Mouse (Mus musculus) heart, embryonic 10.5 days (tissue): Measurements from ENCODE around the gene Abca3. TPM values are rescaled to one million over a fixed set of nuclear protein-coding genes. Genes with fewer than 3 reads are reported as not detected.

Source experiments
- DNase-seq: peaks from one replicate; pipeline ENCODE4 v3.0.0-alpha.2; 2017; ENCODE audit warnings: low spot score
- H3K27ac ChIP-seq: fragments of 300-500 bp; sonication (generic); 2 replicates; pipeline ENCODE4 v1.5.1; 2016; ENCODE audit warnings: mild to moderate bottlenecking
- H3K27me3 ChIP-seq: fragments of 300-500 bp; sonication (generic); 2 replicates; pipeline ENCODE4 v1.6.1; 2016; ENCODE audit warnings: mild to moderate bottlenecking; ENCODE audit not compliant: poor library complexity, insufficient read depth, severe bottlenecking
- H3K36me3 ChIP-seq: fragments of 300-500 bp; sonication (generic); 2 replicates; pipeline ENCODE4 v1.6.1; 2016; ENCODE audit warnings: mild to moderate bottlenecking, moderate library complexity
- H3K4me1 ChIP-seq: fragments of 300-500 bp; sonication (generic); 2 replicates; pipeline ENCODE4 v1.6.1; 2016; ENCODE audit warnings: mild to moderate bottlenecking
- H3K4me3 ChIP-seq: fragments of 300-500 bp; sonication (generic); 2 replicates; pipeline ENCODE4 v1.5.1; 2016; ENCODE audit warnings: mild to moderate bottlenecking, moderate library complexity
- H3K9me3 ChIP-seq: fragments of 300-500 bp; sonication (generic); 2 replicates; pipeline ENCODE4 v1.6.1; 2016; ENCODE audit warnings: mild to moderate bottlenecking, moderate library complexity
- WGBS: fragments of 180-500 bp; shearing (Covaris S2); methylation state at CpG from one replicate; pipeline ENCODE4 v1.1.7; 2016; 5-methylcytosine and 5-hydroxymethylcytosine counted together
- polyA plus RNA-seq: library from polyadenylated mRNA; unstranded; fragments of >200 nt; fragmentation: Nextera tagmentation; extraction: Ambion mirVana; gene quantifications from 2 replicates; pipeline ENCODE4 v1.2.1, GENCODE M21; 2016

Gene Abca3
- polyA plus RNA-seq, result 7.2 and 8.2 TPM in 2 replicates

DNA sequence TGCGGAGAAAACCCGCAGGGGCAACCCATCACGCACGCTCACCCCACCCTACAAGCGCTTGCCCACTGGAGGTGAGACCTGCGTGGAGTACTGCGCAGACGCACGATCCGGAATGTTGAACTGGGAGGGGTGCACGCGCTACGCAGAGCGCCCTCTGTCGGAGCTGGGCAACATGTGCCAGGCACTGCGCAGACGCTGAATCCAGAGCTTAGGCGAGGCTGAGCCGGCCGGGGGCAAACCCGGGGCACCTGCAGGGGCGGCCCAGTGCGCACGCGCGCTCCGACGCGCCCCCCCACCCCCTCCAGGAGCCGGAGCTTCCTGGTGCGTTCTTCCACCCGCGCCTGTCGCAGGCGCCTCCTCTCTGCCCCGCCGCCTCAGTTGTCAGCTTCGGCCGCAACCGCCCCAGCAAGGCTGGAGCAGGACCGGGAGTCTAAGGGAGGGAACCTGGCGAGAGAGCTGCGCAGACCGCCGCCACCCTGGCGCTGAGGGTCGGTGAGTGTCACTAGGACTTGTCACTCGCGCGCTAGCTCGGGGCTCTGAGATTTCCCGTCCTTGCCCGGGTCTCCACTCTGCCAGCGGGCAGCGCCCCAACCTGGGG, at the start of gene Abca3:
TSS of gene Abca3 (plus strand) at position 191 of the 598 bp plus-strand sequence.
- H3K27ac ChIP-seq, result peak within 1 kb of the TSS; percentile 93
- under 1% methylated on average over 50 of the region's 55 CpGs for WGBS
- peak; percentile 97 for DNase-seq
- peak within 1 kb of the TSS; percentile 93 for H3K4me3 ChIP-seq
- peaks cover 41% of the 10 kb centered on the region for H3K27me3 ChIP-seq
- no peaks in the 10 kb centered on the region for H3K9me3 ChIP-seq
- no peaks in the 10 kb centered on the region for H3K36me3 ChIP-seq
- H3K4me1 ChIP-seq, result peaks cover 31% of the 10 kb centered on the region

DNA sequence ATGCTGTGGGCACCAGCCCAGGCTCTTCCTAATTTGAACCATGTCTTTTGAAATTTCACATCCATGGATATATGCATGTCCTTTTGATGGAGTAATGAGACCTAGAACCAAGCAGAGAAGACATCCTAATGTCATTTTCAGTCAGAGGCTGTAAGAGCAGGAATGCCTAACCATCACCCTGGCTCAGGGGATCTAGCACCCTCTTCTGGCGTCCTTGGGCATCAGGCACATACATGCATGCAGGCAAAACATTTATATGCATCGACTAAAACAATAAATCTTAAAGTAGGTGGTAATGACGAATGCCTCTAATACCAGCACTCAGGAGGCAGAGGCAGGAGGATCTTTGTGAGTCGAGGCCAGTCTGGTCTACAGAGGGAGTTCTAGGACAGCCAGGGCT, 44.2 kb upstream of the Abca3 start:
- no peak overlapping the region for H3K4me3 ChIP-seq
- H3K9me3 ChIP-seq, result no peaks in the 10 kb centered on the region
- H3K27ac ChIP-seq, result no peak overlapping the region
- DNase-seq, result no peak
- no peaks in the 10 kb centered on the region for H3K4me1 ChIP-seq
- WGBS, result 41% methylated on average over 4 of the region's 4 CpGs
- no peaks in the 10 kb centered on the region for H3K36me3 ChIP-seq
- H3K27me3 ChIP-seq, result no peaks in the 10 kb centered on the region

DNA sequence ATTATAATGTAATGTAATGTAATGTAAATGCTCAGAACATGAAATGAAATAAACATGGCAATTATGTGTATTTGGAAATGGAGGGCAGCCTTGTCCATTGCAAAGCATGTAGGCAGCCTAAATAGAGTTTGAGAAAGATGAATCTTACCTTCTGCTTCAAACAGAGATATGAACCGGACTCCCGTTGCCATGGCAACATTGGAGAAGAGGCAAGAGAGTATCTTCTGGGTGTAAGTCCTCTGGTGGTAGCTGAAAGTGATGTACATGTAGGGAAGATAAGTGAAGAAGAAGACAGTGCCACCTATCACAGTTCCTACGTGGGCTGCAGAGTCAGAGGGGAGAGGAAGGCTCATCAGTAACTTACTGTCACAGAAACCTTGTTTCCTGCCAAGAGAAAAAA, 30.9 kb upstream of the Abca3 start:
- H3K36me3 ChIP-seq, result no peaks in the 10 kb centered on the region
- peak; percentile 41 for DNase-seq
- no peaks in the 10 kb centered on the region for H3K4me1 ChIP-seq
- no peak overlapping the region for H3K27ac ChIP-seq
- H3K9me3 ChIP-seq, result no peaks in the 10 kb centered on the region
- H3K4me3 ChIP-seq, result no peak overlapping the region
- H3K27me3 ChIP-seq, result no peaks in the 10 kb centered on the region
- 82% methylated on average over 3 of the region's 3 CpGs for WGBS

DNA sequence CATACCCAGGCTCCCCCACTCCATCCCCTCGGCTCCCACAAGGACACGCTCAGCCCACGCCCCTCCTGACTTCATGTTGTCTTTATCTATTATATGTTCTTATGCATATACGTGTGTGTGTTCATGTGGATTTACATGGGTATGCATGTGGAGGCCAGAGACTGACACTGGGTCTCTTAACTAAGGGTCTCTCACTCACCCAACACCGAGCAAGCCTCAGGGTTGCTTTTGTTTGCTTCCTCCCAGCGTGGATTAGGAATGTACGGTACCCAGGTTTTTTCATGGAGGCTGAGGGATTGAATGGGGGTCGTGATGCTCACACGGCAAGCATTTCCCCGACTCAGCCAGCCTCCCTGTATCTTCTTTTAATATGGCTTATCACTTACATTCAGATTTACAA, 26.7 kb upstream of the Abca3 start:
- no peak overlapping the region for H3K4me3 ChIP-seq
- WGBS, result 85% methylated on average over 10 of the region's 10 CpGs
- peak; percentile 65 for DNase-seq
- no peaks in the 10 kb centered on the region for H3K36me3 ChIP-seq
- H3K9me3 ChIP-seq, result no peaks in the 10 kb centered on the region
- no peak overlapping the region for H3K27ac ChIP-seq
- H3K27me3 ChIP-seq, result no peaks in the 10 kb centered on the region
- H3K4me1 ChIP-seq, result no peaks in the 10 kb centered on the region

DNA sequence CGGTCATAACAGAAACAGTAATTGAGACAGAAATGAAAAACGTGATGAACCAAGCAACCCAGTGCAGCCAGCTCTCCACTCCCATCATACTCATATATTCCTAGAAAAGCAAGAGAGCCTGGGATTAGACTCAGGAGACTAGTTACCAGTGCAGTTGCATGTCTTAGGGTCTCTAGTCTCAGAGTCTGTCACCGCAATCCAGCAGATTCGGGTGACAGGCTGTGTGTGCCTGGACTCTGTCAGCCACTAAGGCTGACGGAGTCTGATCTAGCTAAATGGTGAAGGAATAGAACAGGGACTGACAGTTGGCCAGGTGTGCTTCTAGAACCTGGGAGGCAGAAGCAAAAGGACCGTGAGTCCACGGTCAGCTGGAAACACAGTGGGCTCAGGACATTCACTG, 24.1 kb upstream of the Abca3 start:
- Histone ChIP-seq H3K27me3 (no peaks in the 10 kb centered on the region), H3K4me3 (no peak overlapping the region), H3K9me3 (no peaks in the 10 kb centered on the region), H3K36me3 (no peaks in the 10 kb centered on the region), H3K27ac (no peak overlapping the region), H3K4me1 (no peaks in the 10 kb centered on the region)
- WGBS, result 70% methylated on average over 7 of the region's 7 CpGs
- DNase-seq, result peak; percentile 54

DNA sequence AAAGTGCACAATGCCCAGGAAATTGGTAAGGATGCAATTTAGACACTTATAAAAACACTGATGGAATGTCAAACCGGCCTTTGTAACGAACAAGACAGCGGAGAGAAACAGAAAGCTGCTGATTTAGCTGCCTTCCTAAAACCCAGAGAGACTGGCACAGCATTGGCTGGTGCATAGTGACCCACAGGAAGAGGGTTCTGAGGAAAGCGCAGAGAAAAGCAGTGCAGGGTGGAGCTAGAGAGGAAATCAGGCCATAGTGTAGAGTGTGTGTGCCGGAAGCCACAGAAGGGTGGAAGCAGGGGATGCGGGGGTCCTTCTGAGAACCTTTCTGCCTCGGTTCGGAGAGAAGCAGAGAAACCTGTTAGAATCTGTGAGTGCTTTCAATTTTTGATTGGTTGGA, 7.1 kb upstream of the Abca3 start:
- peaks cover 11% of the 10 kb centered on the region; the same call in 1 of the 2 replicates for H3K27me3 ChIP-seq
- H3K4me3 ChIP-seq, result no peak overlapping the region
- H3K4me1 ChIP-seq, result no peaks in the 10 kb centered on the region
- H3K27ac ChIP-seq, result no peak overlapping the region
- 80% methylated on average over 8 of the region's 8 CpGs for WGBS
- no peak for DNase-seq
- no peaks in the 10 kb centered on the region for H3K36me3 ChIP-seq
- no peaks in the 10 kb centered on the region for H3K9me3 ChIP-seq

DNA sequence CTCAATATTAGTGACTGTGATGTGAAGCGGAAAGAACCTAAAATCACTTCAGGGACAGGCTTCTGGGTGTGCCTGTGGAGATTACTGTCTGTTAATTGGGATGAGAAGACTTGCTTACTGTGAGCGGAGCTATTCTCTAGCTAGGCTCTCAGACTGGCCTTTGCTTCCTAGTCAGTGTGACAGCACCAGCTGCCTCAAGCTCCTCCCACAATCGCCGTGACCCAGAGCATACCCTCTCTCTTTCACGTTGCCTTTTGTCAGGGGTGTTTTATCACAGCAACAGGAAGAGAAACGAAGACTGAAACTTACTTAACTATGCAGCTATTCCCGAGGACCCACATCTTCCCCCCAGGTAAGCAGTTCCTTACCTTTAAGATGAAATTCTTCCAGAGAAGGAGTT, 4.9 kb upstream of the Abca3 start:
- WGBS, result 44% methylated on average over 7 of the region's 7 CpGs
- no peaks in the 10 kb centered on the region for H3K9me3 ChIP-seq
- no peak for DNase-seq
- peaks cover 27% of the 10 kb centered on the region for H3K27me3 ChIP-seq
- H3K36me3 ChIP-seq, result no peaks in the 10 kb centered on the region
- H3K27ac ChIP-seq, result no peak overlapping the region
- peaks cover 12% of the 10 kb centered on the region for H3K4me1 ChIP-seq
- H3K4me3 ChIP-seq, result no peak overlapping the region

DNA sequence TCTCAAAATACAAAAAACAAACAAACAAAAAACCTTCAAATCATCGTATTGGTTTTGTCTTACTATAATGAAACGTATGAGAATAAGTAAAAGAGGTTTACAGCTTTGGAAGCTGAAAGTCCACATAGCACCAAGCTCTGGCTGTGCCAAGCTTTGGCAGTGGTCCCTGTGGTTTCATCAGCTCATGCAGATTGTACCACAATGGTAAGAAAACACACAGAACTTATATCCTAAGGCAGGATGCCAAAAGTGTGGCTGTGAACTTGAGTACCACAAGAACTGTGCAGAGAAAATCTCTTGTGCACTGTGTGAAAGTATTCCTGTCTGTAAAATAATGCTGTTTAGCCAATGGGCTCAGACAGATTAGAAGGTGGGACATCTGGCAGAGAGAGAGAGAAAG, 2.6 kb upstream of the Abca3 start:
- Histone ChIP-seq H3K4me1 (peaks cover 31% of the 10 kb centered on the region), H3K27ac (no peak overlapping the region), H3K27me3 (peaks cover 41% of the 10 kb centered on the region), H3K36me3 (no peaks in the 10 kb centered on the region), H3K4me3 (no peak overlapping the region), H3K9me3 (no peaks in the 10 kb centered on the region)
- WGBS, result 79% methylated on average over 2 of the region's 2 CpGs
- DNase-seq, result no peak

DNA sequence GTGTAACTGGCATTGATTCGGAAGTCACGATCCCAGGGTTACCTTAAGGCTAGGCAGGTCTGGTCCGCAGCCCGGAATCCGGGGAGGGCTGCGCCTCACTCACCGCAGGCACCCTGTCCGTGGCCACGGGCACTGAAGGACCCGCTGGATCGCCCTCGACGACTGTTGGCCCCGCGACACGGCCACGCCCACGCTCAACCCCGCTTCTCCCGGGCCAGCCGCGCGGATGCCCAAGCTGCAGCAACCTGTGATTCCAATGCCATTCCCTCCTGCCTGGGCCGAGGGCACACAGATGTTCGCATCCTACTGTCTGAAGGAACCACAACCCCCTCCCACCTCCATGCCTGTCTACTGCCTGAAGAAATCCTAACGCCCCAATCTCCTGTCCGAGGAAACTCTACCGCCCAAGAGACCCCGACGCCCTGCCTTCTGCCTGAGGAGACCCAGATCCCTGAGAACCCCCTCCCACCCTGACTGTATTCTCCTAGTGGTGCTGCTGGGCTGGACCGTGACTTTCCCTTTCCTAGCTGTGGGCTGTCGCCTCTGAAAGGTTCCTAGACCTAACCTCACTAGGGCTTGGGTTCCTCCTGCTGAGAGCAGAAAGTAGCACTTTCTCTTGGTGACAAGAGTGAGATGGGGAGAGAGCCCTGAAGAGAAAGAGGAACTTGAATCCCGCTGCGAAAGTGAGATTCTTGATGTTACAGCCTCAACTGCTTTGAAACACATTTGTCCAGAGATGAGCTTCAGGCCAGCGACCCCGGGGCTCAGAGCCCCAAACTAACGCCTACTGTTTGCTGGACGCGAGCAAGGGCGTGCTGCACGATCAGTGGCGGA, 607 bp upstream of the Abca3 start, which contains the start of gene Abca17:
TSS of gene Abca17 (minus strand) at position 143 of the 834 bp plus-strand sequence.
- H3K4me1 ChIP-seq, result peaks cover 31% of the 10 kb centered on the region
- peak within 1 kb of the TSS; percentile 93 for H3K4me3 ChIP-seq
- no peaks in the 10 kb centered on the region for H3K9me3 ChIP-seq
- H3K27me3 ChIP-seq, result peaks cover 41% of the 10 kb centered on the region
- peak within 1 kb of the TSS; percentile 93 for H3K27ac ChIP-seq
- 4% methylated on average over 42 of the region's 42 CpGs for WGBS
- DNase-seq, result no peak
- no peaks in the 10 kb centered on the region for H3K36me3 ChIP-seq

DNA sequence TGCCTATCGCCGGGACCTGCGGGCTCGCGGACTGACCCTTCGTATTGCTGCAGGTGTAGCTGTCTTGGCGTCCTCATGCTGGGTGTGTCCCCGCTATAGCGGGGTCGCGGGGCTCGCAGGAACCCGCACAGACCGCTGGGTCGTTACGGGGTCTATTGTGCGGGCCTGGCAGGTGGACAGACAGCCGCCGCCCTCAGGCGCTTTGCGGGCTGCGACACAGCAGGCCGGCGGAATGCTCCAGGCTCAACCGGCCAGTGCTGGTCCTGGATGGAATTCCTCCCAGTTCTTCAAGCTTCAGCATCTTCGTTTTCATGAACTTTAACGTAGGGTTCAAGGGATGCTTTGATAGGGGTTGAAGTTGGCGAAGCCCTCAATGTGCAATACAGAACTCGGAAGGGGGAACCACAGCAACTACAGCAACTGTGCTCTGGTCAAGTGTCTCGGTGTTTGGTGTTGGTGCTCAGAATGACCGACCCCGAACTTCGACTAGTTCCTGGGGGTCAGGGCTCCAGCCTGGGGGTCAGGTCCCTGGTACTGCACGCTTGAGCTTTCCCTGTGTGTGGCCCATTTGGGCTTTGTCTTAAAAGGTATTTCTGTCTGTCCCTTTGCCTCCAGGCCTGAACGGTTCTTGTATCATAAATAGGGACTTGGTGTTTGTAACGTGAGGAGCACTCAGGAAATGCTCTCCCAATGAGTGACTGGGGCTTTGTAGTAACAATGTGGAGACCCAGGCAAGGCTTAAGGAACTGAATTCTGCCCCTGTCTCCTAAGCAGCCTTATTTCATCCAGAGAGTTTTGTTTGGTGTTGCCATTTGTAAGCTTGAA, 832 bp downstream of the Abca3 start:
- 5% methylated on average over 36 of the region's 36 CpGs for WGBS
- peaks cover 31% of the 10 kb centered on the region for H3K4me1 ChIP-seq
- H3K9me3 ChIP-seq, result no peaks in the 10 kb centered on the region
- peak overlapping the region; percentile 93 for H3K4me3 ChIP-seq
- H3K27me3 ChIP-seq, result peaks cover 41% of the 10 kb centered on the region
- DNase-seq, result no peak
- H3K36me3 ChIP-seq, result no peaks in the 10 kb centered on the region
- peak overlapping the region; percentile 93 for H3K27ac ChIP-seq

DNA sequence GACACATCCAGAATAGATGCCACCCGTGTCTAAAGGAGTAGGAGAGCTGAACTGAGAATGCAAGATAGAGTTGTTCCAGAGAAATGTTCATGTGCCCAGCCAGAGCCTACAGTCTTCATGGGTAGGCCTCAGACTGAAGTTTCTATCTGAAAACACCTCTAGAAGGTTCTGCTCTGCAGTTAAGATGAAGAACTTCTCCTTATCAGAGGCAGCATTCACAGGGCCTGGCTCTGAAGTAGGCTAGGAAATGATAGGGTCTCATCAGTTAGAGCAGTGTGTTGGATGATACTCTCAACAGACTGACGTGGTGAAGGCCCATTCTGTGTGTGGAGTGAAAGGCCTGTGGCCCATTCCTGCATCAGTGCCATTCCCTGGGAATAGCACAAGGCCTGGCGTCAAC, 2.2 kb downstream of the Abca3 start:
- DNase-seq, result no peak
- WGBS, result 75% methylated on average over 3 of the region's 3 CpGs
- Histone ChIP-seq H3K4me3 (no peak overlapping the region), H3K27ac (no peak overlapping the region), H3K4me1 (peaks cover 31% of the 10 kb centered on the region), H3K9me3 (no peaks in the 10 kb centered on the region), H3K36me3 (no peaks in the 10 kb centered on the region), H3K27me3 (peaks cover 35% of the 10 kb centered on the region)

DNA sequence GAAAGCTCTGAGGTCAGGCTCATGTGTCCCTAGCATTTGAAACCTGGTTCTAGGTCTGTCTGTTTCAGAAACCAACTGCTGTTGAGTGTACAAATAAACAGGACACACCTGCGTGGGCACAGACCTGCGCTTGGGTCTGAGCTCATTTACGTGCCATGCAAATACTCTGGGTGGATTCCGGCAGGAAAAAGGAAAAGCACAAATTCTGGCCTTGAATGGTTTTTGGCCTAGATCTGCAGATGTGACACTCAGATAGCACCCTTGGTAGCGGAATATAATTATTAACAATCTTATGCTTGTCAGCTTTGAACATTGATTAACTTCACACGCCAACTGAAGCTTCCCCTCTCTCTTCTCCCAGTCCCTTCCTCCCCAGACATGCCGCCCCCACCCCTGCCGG, 3.5 kb downstream of the Abca3 start:
- Histone ChIP-seq H3K9me3 (no peaks in the 10 kb centered on the region), H3K4me1 (peaks cover 39% of the 10 kb centered on the region), H3K27me3 (peaks cover 24% of the 10 kb centered on the region), H3K4me3 (no peak overlapping the region), H3K36me3 (no peaks in the 10 kb centered on the region), H3K27ac (no peak overlapping the region)
- 85% methylated on average over 8 of the region's 8 CpGs for WGBS
- DNase-seq, result no peak

DNA sequence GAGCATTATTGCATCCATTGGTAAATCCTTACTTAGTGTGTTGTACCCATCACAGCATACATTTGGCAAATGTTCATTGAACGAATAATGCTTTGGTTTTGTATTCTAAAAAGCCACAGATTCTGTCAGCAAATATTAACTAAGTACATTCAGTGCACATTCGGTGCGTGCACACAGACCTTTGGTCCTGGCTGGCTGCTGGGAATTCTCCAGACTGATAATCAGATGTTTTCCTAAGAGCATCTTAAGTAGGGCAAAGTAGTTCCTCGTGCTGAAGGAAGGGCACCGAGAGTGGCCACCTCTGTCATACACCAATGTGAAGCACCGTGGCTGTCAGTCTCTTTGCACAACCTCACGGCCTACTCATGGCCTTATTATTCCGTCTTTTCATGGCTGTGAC, 7.3 kb downstream of the Abca3 start:
- Histone ChIP-seq H3K27me3 (0 out of 2 replicates have a peak, but pooled peaks cover 4% of the 10 kb centered on the region), H3K4me3 (no peak overlapping the region), H3K4me1 (peaks cover 12% of the 10 kb centered on the region; the same call in 1 of the 2 replicates), H3K27ac (no peak overlapping the region), H3K36me3 (no peaks in the 10 kb centered on the region), H3K9me3 (no peaks in the 10 kb centered on the region)
- no peak for DNase-seq
- WGBS, result 75% methylated on average over 8 of the region's 8 CpGs
